Mouse (Mus musculus) testis, postnatal 14 days (tissue): ENCODE measurements around the gene Mybpc1.

ENCODE experiments used
- DNase-seq: peaks from one replicate; pipeline ENCODE4 v3.0.0; 2021; ENCODE audit warnings: low spot score

The Mybpc1 gene

GRCm38 (mm10) chr10:88604943-88605342, at the start of gene Mybpc1:
Gene Mybpc1 (minus strand): TSS chr10:88605152.
- DNase-seq, result no peak

GRCm38 (mm10) chr10:88645448-88645847, 40.5 kb upstream of the Mybpc1 start:
- no peak for DNase-seq

- no peak for DNase-seq
Measured at GRCm38 (mm10) chr10:88631330-88631953, 26.5 kb upstream of the Mybpc1 start.

- no peak for DNase-seq
Measured at GRCm38 (mm10) chr10:88630663-88631329, 25.8 kb upstream of the Mybpc1 start.

- no peak for DNase-seq
Measured at GRCm38 (mm10) chr10:88627052-88627451, 22.1 kb upstream of the Mybpc1 start.

- DNase-seq, result no peak
Measured at GRCm38 (mm10) chr10:88626176-88626575, 21.2 kb upstream of the Mybpc1 start.

GRCm38 (mm10) chr10:88624300-88624699, 19.3 kb upstream of the Mybpc1 start:
- DNase-seq, result no peak

- DNase-seq, result no peak
Measured at GRCm38 (mm10) chr10:88622624-88623023, 17.7 kb upstream of the Mybpc1 start.

GRCm38 (mm10) chr10:88620809-88621208, 15.9 kb upstream of the Mybpc1 start:
- DNase-seq, result no peak

- peak; percentile 50 for DNase-seq
Measured at GRCm38 (mm10) chr10:88613051-88613450, 8.1 kb upstream of the Mybpc1 start.

GRCm38 (mm10) chr10:88606686-88607085, 1.7 kb upstream of the Mybpc1 start:
- no peak for DNase-seq

- DNase-seq, result no peak
Measured at GRCm38 (mm10) chr10:88606065-88606464, 1.1 kb upstream of the Mybpc1 start.

GRCm38 (mm10) chr10:88603773-88604172, 1.2 kb downstream of the Mybpc1 start:
- no peak for DNase-seq

- DNase-seq, result no peak
Measured at GRCm38 (mm10) chr10:88603256-88603655, 1.7 kb downstream of the Mybpc1 start.

- DNase-seq, result no peak
Measured at GRCm38 (mm10) chr10:88600591-88600990, 4.4 kb downstream of the Mybpc1 start.

- DNase-seq, result no peak
Measured at GRCm38 (mm10) chr10:88592316-88592715, 12.6 kb downstream of the Mybpc1 start.

- peak; percentile 50 for DNase-seq
Measured at GRCm38 (mm10) chr10:88591042-88591441, 13.9 kb downstream of the Mybpc1 start.

GRCm38 (mm10) chr10:88584469-88584868, 20.5 kb downstream of the Mybpc1 start:
- DNase-seq, result no peak

- DNase-seq, result no peak
Measured at GRCm38 (mm10) chr10:88580786-88581185, 24.2 kb downstream of the Mybpc1 start.

GRCm38 (mm10) chr10:88578651-88579050, 26.3 kb downstream of the Mybpc1 start:
- DNase-seq, result no peak

GRCm38 (mm10) chr10:88574115-88574635, 30.8 kb downstream of the Mybpc1 start:
- DNase-seq, result no peak

GRCm38 (mm10) chr10:88572123-88572522, 32.8 kb downstream of the Mybpc1 start:
- DNase-seq, result no peak

- no peak for DNase-seq
Measured at GRCm38 (mm10) chr10:88557046-88557445, 47.9 kb downstream of the Mybpc1 start.

GRCm38 (mm10) chr10:88552738-88553137, 52.2 kb downstream of the Mybpc1 start:
- no peak for DNase-seq
